Mouse (Mus musculus): ENCODE data around the gene Dexi.

The Dexi gene

GRCm38 (mm10) chr16:10540763-10541597 lies 1.9 kb downstream of the Dexi start:
- DNase-seq (ENCODE audit: extremely low read depth, low read depth) = no peak

GRCm38 (mm10) chr16:10536961-10537360 lies 5.9 kb downstream of the Dexi start:
- DNase-seq (ENCODE audit: extremely low read depth, low read depth) = no peak

- DNase-seq (ENCODE audit: extremely low read depth, low read depth) = no peak
Measured at GRCm38 (mm10) chr16:10536323-10536722, 6.5 kb downstream of the Dexi start.

GRCm38 (mm10) chr16:10534567-10534966 lies 8.3 kb downstream of the Dexi start:
- DNase-seq (ENCODE audit: extremely low read depth, low read depth) = no peak

GRCm38 (mm10) chr16:10533781-10534180 lies 9.1 kb downstream of the Dexi start:
- no peak for DNase-seq (ENCODE audit: extremely low read depth, low read depth)

GRCm38 (mm10) chr16:10530179-10530578 lies 12.7 kb downstream of the Dexi start:
- no peak for DNase-seq (ENCODE audit: extremely low read depth, low read depth)

GRCm38 (mm10) chr16:10528382-10528781 lies 14.5 kb downstream of the Dexi start:
- no peak for DNase-seq (ENCODE audit: extremely low read depth, low read depth)

GRCm38 (mm10) chr16:10527046-10527644 lies 15.7 kb downstream of the Dexi start:
- DNase-seq (ENCODE audit: extremely low read depth, low read depth) = no peak

GRCm38 (mm10) chr16:10525610-10525980 lies 17.3 kb downstream of the Dexi start:
- DNase-seq (ENCODE audit: extremely low read depth, low read depth) = no peak

GRCm38 (mm10) chr16:10524866-10525609 lies 17.8 kb downstream of the Dexi start:
- no peak for DNase-seq (ENCODE audit: extremely low read depth, low read depth)

GRCm38 (mm10) chr16:10523650-10524049 lies 19.2 kb downstream of the Dexi start:
- no peak for DNase-seq (ENCODE audit: extremely low read depth, low read depth)

GRCm38 (mm10) chr16:10522811-10523210 lies 20.0 kb downstream of the Dexi start:
- no peak for DNase-seq (ENCODE audit: extremely low read depth, low read depth)

GRCm38 (mm10) chr16:10520908-10521614 lies 21.8 kb downstream of the Dexi start:
- no peak for DNase-seq (ENCODE audit: extremely low read depth, low read depth)

- no peak for DNase-seq (ENCODE audit: extremely low read depth, low read depth)
Measured at GRCm38 (mm10) chr16:10518030-10518429, 24.8 kb downstream of the Dexi start.

GRCm38 (mm10) chr16:10515953-10516572 lies 26.8 kb downstream of the Dexi start:
- DNase-seq (ENCODE audit: extremely low read depth, low read depth) = no peak

- DNase-seq (ENCODE audit: extremely low read depth, low read depth) = no peak
Measured at GRCm38 (mm10) chr16:10511134-10511520, 31.7 kb downstream of the Dexi start.

GRCm38 (mm10) chr16:10510477-10511133 lies 32.2 kb downstream of the Dexi start:
- DNase-seq (ENCODE audit: extremely low read depth, low read depth) = no peak

- no peak for DNase-seq (ENCODE audit: extremely low read depth, low read depth)
Measured at GRCm38 (mm10) chr16:10508691-10509090, 34.2 kb downstream of the Dexi start.

- DNase-seq (ENCODE audit: extremely low read depth, low read depth) = no peak
Measured at GRCm38 (mm10) chr16:10507445-10507844, 35.4 kb downstream of the Dexi start.

- no peak for DNase-seq (ENCODE audit: extremely low read depth, low read depth)
Measured at GRCm38 (mm10) chr16:10503058-10503457, 39.8 kb downstream of the Dexi start.

GRCm38 (mm10) chr16:10501865-10502264 lies 41.0 kb downstream of the Dexi start:
- no peak for DNase-seq (ENCODE audit: extremely low read depth, low read depth)
